Mouse (Mus musculus): ENCODE measurements around the gene Bloc1s6.

Bloc1s6 gene

DNA sequence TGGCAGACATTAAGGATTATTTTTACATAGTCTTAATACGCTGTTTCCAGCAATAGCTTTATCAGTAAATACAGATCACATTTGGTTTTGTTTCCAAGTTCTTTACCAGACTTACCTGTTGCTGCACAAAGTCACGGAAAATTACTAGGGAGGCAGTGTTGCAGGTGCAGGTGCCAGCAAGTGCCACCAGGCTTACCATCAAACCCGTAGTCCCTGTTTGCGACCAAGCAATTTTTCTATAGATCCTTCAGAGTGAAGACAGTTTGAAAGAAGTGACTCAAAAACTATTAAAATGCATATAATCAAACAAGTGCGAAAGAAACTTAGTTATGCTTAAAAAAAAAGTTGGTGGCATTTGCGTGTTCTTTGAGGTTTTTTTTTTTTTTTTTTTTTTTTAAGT, 26.2 kb downstream of the Bloc1s6 start:
- DNase-seq (ENCODE audit: low spot score in 2 of 2) = no peak

- DNase-seq (ENCODE audit: low spot score in 2 of 2) = peak; percentile 69 to 77
Observed at GRCm38 (mm10) chr2:122765071-122765793, 26.9 kb downstream of the Bloc1s6 start, which contains the start of gene Sqor. Gene Sqor (plus strand): TSS chr2:122765237.

DNA sequence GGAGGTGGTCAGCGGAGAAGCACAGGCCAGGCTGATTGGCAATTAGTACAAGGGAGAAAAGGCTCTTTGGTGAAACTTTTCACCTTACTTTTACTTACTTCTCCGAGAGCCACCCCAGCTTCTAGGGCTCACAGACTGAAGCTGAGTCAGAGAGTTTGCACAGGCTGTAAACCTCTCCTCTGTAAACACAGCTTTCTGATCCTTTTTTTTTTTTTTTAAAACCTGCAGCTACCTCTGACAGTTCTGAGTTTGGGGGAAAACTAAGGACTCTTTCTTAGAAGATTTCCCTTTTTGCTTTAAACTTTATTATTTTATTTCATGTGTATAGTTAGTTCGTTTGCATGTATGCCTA, 27.5 kb downstream of the Bloc1s6 start:
- no peak for DNase-seq (ENCODE audit: low spot score in 2 of 2)

- peak in 1 of 2 experiments; percentile 39 for DNase-seq (ENCODE audit: low spot score in 2 of 2)
Observed at GRCm38 (mm10) chr2:122771002-122771401, 32.7 kb downstream of the Bloc1s6 start.

DNA sequence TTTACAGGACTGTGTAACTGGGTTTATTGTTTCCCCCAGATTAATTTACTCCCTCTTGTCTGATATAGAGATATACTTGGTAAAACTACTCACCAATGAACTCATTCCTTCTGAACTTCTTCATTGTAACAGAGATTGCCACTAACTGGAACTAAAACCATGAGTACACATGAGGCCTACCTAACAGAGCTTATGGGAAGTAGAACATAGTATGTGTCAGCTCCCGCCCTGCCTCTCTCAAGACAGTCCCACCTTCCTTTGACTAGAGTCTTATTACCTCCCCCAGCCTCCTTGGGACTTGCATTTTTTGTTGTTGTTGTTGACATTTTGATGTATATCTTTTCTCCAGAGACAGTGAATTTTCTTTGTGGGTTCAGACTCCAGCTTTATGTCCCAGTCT, 34.6 kb downstream of the Bloc1s6 start:
- no peak for DNase-seq (ENCODE audit: low spot score in 2 of 2)

DNA sequence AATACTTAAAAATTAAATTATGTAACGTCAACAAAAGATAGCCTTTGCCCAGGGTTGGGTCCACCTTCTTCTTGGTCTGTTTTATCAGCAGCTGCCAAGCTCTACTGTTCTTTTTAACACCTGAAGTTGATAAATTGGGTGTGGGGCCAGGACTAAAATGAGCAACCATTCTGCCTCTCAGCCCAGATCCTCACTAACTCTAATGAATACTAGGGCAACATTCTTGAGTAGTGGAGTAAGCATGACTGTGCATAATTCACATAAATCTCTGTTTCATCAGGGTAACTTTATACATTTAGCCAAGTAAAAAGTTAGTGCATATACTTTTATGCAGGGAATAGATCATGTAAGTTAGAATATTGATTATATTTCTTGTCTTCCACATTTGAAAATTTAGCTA, 37.2 kb downstream of the Bloc1s6 start:
- no peak for DNase-seq (ENCODE audit: low spot score in 2 of 2)

DNA sequence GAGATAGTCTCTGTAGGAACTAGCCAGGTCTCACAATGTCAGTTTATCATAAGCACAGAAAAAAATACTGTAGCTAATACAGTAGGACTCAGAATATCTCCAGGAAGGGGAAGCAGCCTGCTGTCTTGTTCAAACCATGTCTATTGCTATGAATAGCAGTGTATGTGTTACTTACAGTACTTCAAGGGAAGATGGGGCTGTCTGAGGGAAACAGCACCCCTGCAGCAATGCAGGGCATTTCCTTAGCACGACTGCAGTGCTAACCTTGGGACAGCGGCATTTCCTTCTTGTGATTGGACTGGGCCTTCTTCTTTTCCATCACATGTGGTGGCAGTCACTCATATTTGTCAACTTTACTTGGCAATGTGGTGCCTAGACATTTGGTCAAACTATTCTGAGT, 38.5 kb downstream of the Bloc1s6 start:
- no peak for DNase-seq (ENCODE audit: low spot score in 2 of 2)

DNA sequence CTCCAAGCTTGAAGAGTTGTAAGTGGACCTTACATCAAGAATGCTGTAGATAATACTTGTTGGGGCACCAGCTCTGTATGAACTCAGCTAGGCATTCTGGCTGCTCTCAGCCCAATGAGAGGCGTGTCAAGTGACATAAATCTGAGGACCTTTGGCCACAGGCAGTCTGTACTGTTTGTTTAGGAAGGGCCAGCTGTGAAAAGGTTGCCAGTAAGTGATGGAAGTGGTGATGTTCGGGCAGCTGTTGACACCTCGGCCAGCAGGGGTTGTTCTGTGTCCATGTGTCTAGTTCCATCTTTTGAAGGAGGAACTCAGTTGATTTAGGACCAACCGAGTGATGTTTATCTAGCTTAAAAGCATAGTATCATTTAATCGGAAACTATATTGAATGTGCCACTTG, 41.7 kb downstream of the Bloc1s6 start:
- DNase-seq (ENCODE audit: low spot score in 2 of 2) = no peak

- DNase-seq (ENCODE audit: low spot score in 2 of 2) = no peak
Observed at GRCm38 (mm10) chr2:122780447-122780846, 42.1 kb downstream of the Bloc1s6 start.

- no peak for DNase-seq (ENCODE audit: low spot score in 2 of 2)
Observed at GRCm38 (mm10) chr2:122781590-122782356, 43.5 kb downstream of the Bloc1s6 start.

DNA sequence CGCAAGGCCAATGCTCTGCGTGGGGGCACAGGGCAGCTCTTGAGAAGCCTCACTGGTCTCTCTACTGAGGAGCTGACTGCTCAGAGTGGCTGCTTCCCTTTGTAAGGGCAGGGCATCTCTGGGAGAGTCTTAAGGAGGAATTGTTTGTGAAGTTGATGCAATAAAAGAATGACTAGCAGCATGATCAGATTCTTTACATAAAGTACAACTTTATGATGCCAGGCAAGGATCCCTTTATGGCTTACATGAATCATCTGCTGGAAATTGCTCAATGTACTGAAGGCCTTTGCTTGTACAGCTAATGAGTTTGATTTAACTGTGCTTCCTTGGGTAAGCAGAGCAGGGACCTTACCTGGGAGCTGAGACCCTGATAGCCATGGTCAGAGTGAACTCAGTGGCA, 45.4 kb downstream of the Bloc1s6 start:
- no peak for DNase-seq (ENCODE audit: low spot score in 2 of 2)

DNA sequence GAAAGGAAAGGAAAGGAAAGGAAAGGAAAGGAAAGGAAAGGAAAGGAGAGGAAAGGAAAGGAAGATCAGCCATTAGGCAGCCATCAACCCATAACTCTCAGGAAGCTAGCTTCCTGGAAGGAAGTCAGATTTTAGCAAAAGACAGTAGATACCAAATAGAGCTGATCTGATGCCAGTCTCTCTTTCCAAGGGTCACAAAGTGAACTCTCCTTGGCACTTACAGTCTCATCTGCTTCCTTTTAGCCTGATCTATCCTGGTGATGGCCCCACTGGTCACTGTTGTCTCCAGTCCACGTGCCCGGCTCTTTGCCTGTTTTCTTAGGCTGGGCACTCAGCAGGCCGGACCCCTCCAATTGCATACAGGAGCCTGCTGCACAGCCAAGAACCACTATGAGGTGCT, 46.4 kb downstream of the Bloc1s6 start:
- DNase-seq (ENCODE audit: low spot score in 2 of 2) = no peak

DNA sequence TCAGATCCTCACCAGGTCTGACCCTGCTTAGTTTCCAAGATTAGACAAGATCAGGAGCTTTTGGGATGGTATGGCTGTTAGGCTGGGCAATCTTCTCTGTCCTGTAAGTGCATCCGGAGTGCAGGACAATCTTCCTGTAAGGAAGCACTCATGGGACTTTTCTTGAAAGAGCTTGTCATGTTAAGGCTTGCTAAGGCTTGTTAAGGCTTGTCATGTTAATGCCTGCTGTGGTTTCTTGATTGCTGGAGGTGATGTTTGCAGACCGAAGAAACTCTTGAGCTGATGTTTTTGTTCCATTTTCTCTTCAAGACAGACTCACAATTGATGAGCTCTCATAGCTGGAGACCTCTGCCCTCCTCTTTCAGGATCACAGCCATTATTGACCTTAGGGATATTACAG, 47.9 kb downstream of the Bloc1s6 start:
- no peak for DNase-seq (ENCODE audit: low spot score in 2 of 2)

DNA sequence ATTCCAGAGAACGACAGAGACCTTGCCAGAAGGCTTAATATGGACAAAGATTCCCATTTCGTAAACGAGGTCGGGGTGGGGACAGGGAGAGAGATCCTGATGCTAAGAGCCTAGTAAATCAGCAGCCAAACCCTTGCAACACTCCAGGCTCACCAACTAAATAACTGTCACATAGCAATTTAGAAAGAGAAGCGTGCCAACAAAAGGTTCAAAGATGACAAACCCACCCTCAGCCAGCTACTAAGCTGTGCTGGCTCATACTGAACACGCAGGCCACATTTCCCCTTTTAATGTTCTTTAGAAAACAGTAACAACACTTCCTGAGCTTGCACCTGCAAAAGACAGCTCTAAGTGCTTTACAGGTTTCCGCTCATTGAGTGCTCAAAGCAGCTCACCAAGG, 51.0 kb downstream of the Bloc1s6 start:
- peak in 1 of 2 experiments; percentile 39 for DNase-seq (ENCODE audit: low spot score in 2 of 2)

DNA sequence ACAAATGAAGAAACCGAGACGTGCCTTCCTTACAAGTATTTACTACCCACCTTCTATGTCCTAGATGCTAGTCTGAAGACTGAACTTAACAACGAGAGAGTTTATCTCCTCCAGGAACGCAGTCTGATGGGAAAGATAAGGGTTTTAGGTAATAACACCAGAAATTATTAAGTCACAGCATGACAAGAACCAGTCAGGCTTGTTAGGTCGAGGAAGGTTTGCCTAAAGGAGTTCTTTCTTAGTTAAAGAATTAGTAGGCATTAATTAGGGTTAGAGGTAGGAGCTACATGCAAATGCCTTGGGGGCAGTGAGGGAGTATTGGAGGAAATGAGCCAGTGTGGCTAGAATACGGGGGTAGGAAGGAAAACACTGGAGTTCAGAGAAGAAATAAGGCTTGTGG, 51.4 kb downstream of the Bloc1s6 start:
- no peak for DNase-seq (ENCODE audit: low spot score in 2 of 2)

Measured in urinary bladder, adult 18-20 months (tissue).